Comparison of ENCODE assay signal across 8 mouse cellular contexts in genomic region chr7:109959716-109960612, GRCm38 (mm10). TPM values are rescaled to one million over a fixed set of nuclear protein-coding genes. Genes with fewer than 3 reads are reported as not detected.
DNase-seq lines count a peak whose midpoint lies in the region; ATAC-seq and TF ChIP-seq lines count a peak whose summit lies in the region.

Gene Dennd5a, minus strand, starts transcription at chr7:109960470.

- no peaks in the 10 kb centered on the region for H3K9me3 ChIP-seq in hindbrain, postnatal 0 days (ENCODE audit: low read length)
- H3K9me3 ChIP-seq in megakaryocyte, embryonic 14.5 days, result peaks cover 7% of the 10 kb centered on the region; the same call in 1 of the 2 replicates

- H3K9ac ChIP-seq in hindbrain, postnatal 0 days (replicated peaks; ENCODE audit: low read length), result peak within 1 kb of the TSS; percentile 93

- WGBS in hindbrain, postnatal 0 days, result under 1% methylated on average over 81 of the region's 107 CpGs

- H3K4me2 ChIP-seq in hindbrain, postnatal 0 days (ENCODE audit: low read depth, low read length), result peak within 1 kb of the TSS; percentile 88

- peak within 1 kb of the TSS; percentile 93 for H3K27ac ChIP-seq in hindbrain, postnatal 0 days

- H3K4me3 ChIP-seq in hindbrain, postnatal 0 days (ENCODE audit: low read length), result peak within 1 kb of the TSS; percentile 86
- peak within 1 kb of the TSS; percentile 92 for H3K4me3 ChIP-seq in megakaryocyte, embryonic 14.5 days (replicated peaks)

- H3K27me3 ChIP-seq in hindbrain, postnatal 0 days (ENCODE audit: insufficient read depth, low read length), result no peaks in the 10 kb centered on the region
- H3K27me3 ChIP-seq in megakaryocyte, embryonic 14.5 days (replicated peaks), result peaks cover 5% of the 10 kb centered on the region

- no peaks in the 10 kb centered on the region for H3K36me3 ChIP-seq in hindbrain, postnatal 0 days (ENCODE audit: insufficient read depth, low read length)
- H3K36me3 ChIP-seq in megakaryocyte, embryonic 14.5 days (replicated peaks; ENCODE audit: low read length), result no peaks in the 10 kb centered on the region

- H3K4me1 ChIP-seq in hindbrain, postnatal 0 days (ENCODE audit: insufficient read depth, low read length), result peaks cover 6% of the 10 kb centered on the region
- H3K4me1 ChIP-seq in megakaryocyte, embryonic 14.5 days, result peaks cover 32% of the 10 kb centered on the region

- TF ChIP-seq CTCF in hindbrain, postnatal 0 days (IDR thresholded peaks at IDR 0.05; ENCODE audit: low read depth), result no peak

- peak; percentile 94 for ATAC-seq in hindbrain, postnatal 0 days

- DNase-seq in ZHBTc4 (ENCODE audit: low read depth, low spot score), result peak; percentile 70
- DNase-seq in cerebellum, postnatal 4 days (ENCODE audit: low spot score in 2 of 2), result peak; percentile 70 to 82
- peak; percentile 56 to 58 for DNase-seq in gastrocnemius, adult 8-10 months (ENCODE audit: low spot score in 2 of 2)
- DNase-seq in hindbrain, postnatal 0 days (ENCODE audit: low spot score), result peak; percentile 93
- peak; percentile 67 to 75 for DNase-seq in left cerebral cortex, adult 8-10 months (ENCODE audit: low spot score in 2 of 2)
- DNase-seq in right cerebral cortex, postnatal 10 days (ENCODE audit: low spot score in 2 of 2), result peak; percentile 88 to 89
- DNase-seq in urinary bladder, postnatal 25 days (ENCODE audit: low spot score), result peak; percentile 51

RNA-seq across cellular contexts. Expression of gene Dennd5a, which starts in this region (rescaled TPM):
- 10 to 100 TPM; 41.5 to 49.6 (median 45.4) TPM for total RNA-seq in gastrocnemius, adult 8-10 months (2022)
- total RNA-seq in hindbrain, postnatal 0 days (2014; rRNA removed), result 174 and 191 TPM in 2 replicates
- polyA plus RNA-seq in hindbrain, postnatal 0 days (2015; fragmentation: Nextera tagmentation; extraction: Ambion mirVana), result 29.3 and 32.4 TPM in 2 replicates
- 100 to 1,000 TPM; 213 to 277 (median 242) TPM for total RNA-seq in left cerebral cortex, adult 8-10 months (2022)
- 3.2 and 4.8 TPM in 2 replicates for polyA plus RNA-seq in megakaryocyte, embryonic 14.5 days (2012; ENCODE audit: insufficient read depth, low replicate concordance)

Comparison
In these comparisons a context has a peak if more than half of its experiments do, and no peak if none do; other contexts are left out.
1. Peak in every context shown above with its lines: DNase-seq, ATAC-seq, H3K4me3 ChIP-seq and H3K27ac ChIP-seq.